8 mouse cellular contexts compared by ENCODE assay signal in the genomic region with DNA sequence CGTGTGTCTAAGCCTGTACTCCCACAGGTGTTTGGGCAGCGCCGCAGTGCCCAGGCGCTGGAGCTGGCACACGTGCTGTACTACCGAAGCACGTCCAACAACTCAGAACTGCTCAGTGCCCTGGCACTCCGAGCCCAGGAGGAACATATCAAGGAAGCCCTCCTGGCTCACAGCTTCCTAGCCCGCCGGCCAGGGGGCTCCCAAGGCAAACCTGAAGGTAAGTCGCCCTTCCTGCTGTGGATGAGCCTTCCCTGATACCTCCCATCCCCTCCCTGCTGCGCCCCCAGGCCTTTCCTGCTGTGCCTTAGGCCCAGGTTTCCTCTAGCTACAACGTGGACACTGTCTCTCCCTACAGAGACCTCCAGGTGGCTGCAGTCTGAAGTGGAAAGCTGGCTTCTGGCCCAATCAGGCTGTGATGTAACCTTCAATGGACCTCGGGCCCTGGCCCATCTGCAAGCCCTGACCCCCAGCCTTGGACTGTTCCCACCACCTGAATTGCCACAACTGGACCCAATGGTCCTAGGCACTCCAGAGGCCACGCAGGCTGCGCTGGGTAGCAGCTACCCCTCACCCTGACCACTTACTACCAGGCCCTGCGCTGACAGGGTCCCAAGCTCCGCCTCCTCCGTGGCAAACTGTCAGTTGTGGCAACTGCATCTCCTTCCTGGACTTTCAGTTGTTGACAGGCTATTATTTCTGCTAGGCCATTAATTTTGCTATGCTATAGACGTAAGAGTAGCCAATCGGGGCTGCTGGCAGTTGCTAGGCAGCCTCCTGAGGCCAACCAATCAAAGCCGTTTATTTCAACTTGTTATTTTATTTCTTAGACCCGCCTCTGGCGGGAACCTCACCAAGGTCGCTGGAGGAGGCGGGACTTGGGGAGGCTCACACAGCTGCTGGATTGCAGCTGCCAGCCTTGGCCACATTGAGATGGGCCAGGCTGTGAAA. TPM values are rescaled to one million over a fixed set of nuclear protein-coding genes. Genes with fewer than 3 reads are reported as not detected.
DNase-seq lines count a peak whose midpoint lies in the region; ATAC-seq lines count a peak whose summit lies in the region.

No protein-coding gene starts in this region.

- H3K27ac ChIP-seq in neural tube, embryonic 11.5 days (ENCODE audit: low read depth, low read length), result peak overlapping the region; percentile 80
- H3K27ac ChIP-seq in heart, embryonic 12.5 days (ENCODE audit: poor library complexity, severe bottlenecking), result peak overlapping the region; percentile 42; the same call in 1 of the 2 replicates
- peak overlapping the region; percentile 93 for H3K27ac ChIP-seq in kidney, embryonic 15.5 days
- H3K27ac ChIP-seq in limb, embryonic 15.5 days, result peak overlapping the region; percentile 94
- H3K27ac ChIP-seq in midbrain, embryonic 15.5 days, result peak overlapping the region; percentile 88

- 38% methylated on average over 26 of the region's 26 CpGs for WGBS in neural tube, embryonic 11.5 days
- 37% methylated on average over 26 of the region's 26 CpGs for WGBS in heart, embryonic 12.5 days
- WGBS in kidney, embryonic 15.5 days, result 34% methylated on average over 26 of the region's 26 CpGs
- WGBS in limb, embryonic 15.5 days, result 29% methylated on average over 26 of the region's 26 CpGs
- 32% methylated on average over 26 of the region's 26 CpGs for WGBS in midbrain, embryonic 15.5 days

- peak overlapping the region; percentile 33 for H3K4me2 ChIP-seq in neural tube, embryonic 11.5 days (ENCODE audit: low read depth)
- peak overlapping the region; percentile 61 for H3K4me2 ChIP-seq in heart, embryonic 12.5 days
- peak overlapping the region; percentile 56 for H3K4me2 ChIP-seq in kidney, embryonic 15.5 days
- peak overlapping the region; percentile 62 for H3K4me2 ChIP-seq in limb, embryonic 15.5 days
- H3K4me2 ChIP-seq in midbrain, embryonic 15.5 days, result peak overlapping the region; percentile 60

- no peaks in the 10 kb centered on the region for H3K27me3 ChIP-seq in neural tube, embryonic 11.5 days (ENCODE audit: control insufficient read depth, insufficient read depth, low read length)
- H3K27me3 ChIP-seq in erythroblast, embryonic 14.5 days (ENCODE audit: control insufficient read depth), result no peaks in the 10 kb centered on the region
- no peaks in the 10 kb centered on the region for H3K27me3 ChIP-seq in heart, embryonic 12.5 days (replicated peaks)
- no peaks in the 10 kb centered on the region for H3K27me3 ChIP-seq in kidney, embryonic 15.5 days
- H3K27me3 ChIP-seq in limb, embryonic 15.5 days, result no peaks in the 10 kb centered on the region
- 0 out of 2 replicates have a peak, but pooled peaks cover 3% of the 10 kb centered on the region for H3K27me3 ChIP-seq in midbrain, embryonic 15.5 days (replicated peaks)

- H3K9me3 ChIP-seq in neural tube, embryonic 11.5 days (ENCODE audit: control insufficient read depth, low read length), result no peaks in the 10 kb centered on the region
- H3K9me3 ChIP-seq in erythroblast, embryonic 14.5 days (ENCODE audit: control insufficient read depth, low read length), result no peaks in the 10 kb centered on the region
- H3K9me3 ChIP-seq in heart, embryonic 12.5 days (replicated peaks), result no peaks in the 10 kb centered on the region
- H3K9me3 ChIP-seq in kidney, embryonic 15.5 days (replicated peaks), result no peaks in the 10 kb centered on the region
- H3K9me3 ChIP-seq in limb, embryonic 15.5 days, result no peaks in the 10 kb centered on the region
- no peaks in the 10 kb centered on the region for H3K9me3 ChIP-seq in midbrain, embryonic 15.5 days

- peak; percentile 88 for ATAC-seq in neural tube, embryonic 11.5 days (ENCODE audit: insufficient read depth, low FRiP score, low TSS enrichment)
- peak; percentile 49 for ATAC-seq in heart, embryonic 12.5 days (ENCODE audit: insufficient number of reproducible peaks, low FRiP score)
- peak; percentile 78 for ATAC-seq in kidney, embryonic 15.5 days (replicated peaks; ENCODE audit: low FRiP score)
- ATAC-seq in limb, embryonic 15.5 days (ENCODE audit: insufficient number of reproducible peaks, low FRiP score, low TSS enrichment, low read depth), result peak; percentile 84
- ATAC-seq in midbrain, embryonic 15.5 days (replicated peaks), result peak; percentile 89

- peak overlapping the region; percentile 36 for H3K9ac ChIP-seq in neural tube, embryonic 11.5 days (ENCODE audit: low read length)
- peak overlapping the region; percentile 59 for H3K9ac ChIP-seq in heart, embryonic 12.5 days
- H3K9ac ChIP-seq in kidney, embryonic 15.5 days, result peak overlapping the region; percentile 29
- peak overlapping the region; percentile 31 for H3K9ac ChIP-seq in limb, embryonic 15.5 days
- peak overlapping the region; percentile 40 for H3K9ac ChIP-seq in midbrain, embryonic 15.5 days

- H3K4me3 ChIP-seq in neural tube, embryonic 11.5 days (ENCODE audit: low read depth, low read length), result peak overlapping the region; percentile 1; the same call in 1 of the 2 replicates
- peak overlapping the region; percentile 65 for H3K4me3 ChIP-seq in erythroblast, embryonic 14.5 days (replicated peaks)
- H3K4me3 ChIP-seq in heart, embryonic 12.5 days, result peak overlapping the region; percentile 34
- H3K4me3 ChIP-seq in kidney, embryonic 15.5 days (replicated peaks), result peak overlapping the region; percentile 32
- H3K4me3 ChIP-seq in limb, embryonic 15.5 days, result peak overlapping the region; percentile 40
- peak overlapping the region; percentile 31 for H3K4me3 ChIP-seq in midbrain, embryonic 15.5 days

- H3K4me1 ChIP-seq in neural tube, embryonic 11.5 days (ENCODE audit: control insufficient read depth, insufficient read depth, low read length), result peaks cover 16% of the 10 kb centered on the region
- H3K4me1 ChIP-seq in erythroblast, embryonic 14.5 days (ENCODE audit: control insufficient read depth), result peaks cover 52% of the 10 kb centered on the region
- H3K4me1 ChIP-seq in heart, embryonic 12.5 days (replicated peaks), result peaks cover 34% of the 10 kb centered on the region
- peaks cover 63% of the 10 kb centered on the region for H3K4me1 ChIP-seq in kidney, embryonic 15.5 days
- peaks cover 61% of the 10 kb centered on the region for H3K4me1 ChIP-seq in limb, embryonic 15.5 days
- H3K4me1 ChIP-seq in midbrain, embryonic 15.5 days, result peaks cover 25% of the 10 kb centered on the region

- H3K36me3 ChIP-seq in neural tube, embryonic 11.5 days (ENCODE audit: control insufficient read depth, insufficient read depth, low read length), result no peaks in the 10 kb centered on the region
- peaks cover 47% of the 10 kb centered on the region for H3K36me3 ChIP-seq in erythroblast, embryonic 14.5 days (ENCODE audit: control insufficient read depth)
- H3K36me3 ChIP-seq in heart, embryonic 12.5 days, result peaks cover 18% of the 10 kb centered on the region
- no peaks in the 10 kb centered on the region for H3K36me3 ChIP-seq in kidney, embryonic 15.5 days
- H3K36me3 ChIP-seq in limb, embryonic 15.5 days, result peaks cover 20% of the 10 kb centered on the region
- H3K36me3 ChIP-seq in midbrain, embryonic 15.5 days (replicated peaks), result no peaks in the 10 kb centered on the region

- peak; percentile 82 for DNase-seq in neural tube, embryonic 11.5 days (ENCODE audit: low spot score)
- no peak for DNase-seq in neural tube, embryonic 10.5 days (ENCODE audit: extremely low spot score, low spot score)
- DNase-seq in spleen, postnatal 10 days (ENCODE audit: low spot score in 2 of 2), result peak; percentile 73 to 88

RNA-seq across cellular contexts. Expression of a gene that starts 4.9 kb away (rescaled TPM):
- 20.3 and 24.6 TPM in 2 replicates for polyA plus RNA-seq in neural tube, embryonic 11.5 days (2014; fragmentation: Nextera tagmentation; extraction: Ambion mirVana)
- 3.5 and 9.5 TPM in 2 replicates for polyA plus RNA-seq in erythroblast, embryonic 14.5 days (2012)
- 63.1 and 69.0 TPM in 2 replicates for polyA plus RNA-seq in heart, embryonic 12.5 days (2016; fragmentation: Nextera tagmentation; extraction: Ambion mirVana)
- 164 and 194 TPM in 2 replicates for polyA plus RNA-seq in kidney, embryonic 15.5 days (2015; fragmentation: Nextera tagmentation; extraction: Ambion mirVana)
- polyA plus RNA-seq in limb, embryonic 15.5 days (2015; fragmentation: Nextera tagmentation; extraction: Ambion mirVana), result 328 and 364 TPM in 2 replicates
- 35.2 and 40.3 TPM in 2 replicates for polyA plus RNA-seq in midbrain, embryonic 15.5 days (2015; fragmentation: Nextera tagmentation; extraction: Ambion mirVana)

RNA-seq across cellular contexts. Expression of a gene that starts 7.5 kb away (rescaled TPM):
- polyA plus RNA-seq in neural tube, embryonic 11.5 days (2014; fragmentation: Nextera tagmentation; extraction: Ambion mirVana), result 2.9 and 3.4 TPM in 2 replicates
- polyA plus RNA-seq in erythroblast, embryonic 14.5 days (2012), result 0.02 TPM in 1 of 2 replicates, not detected in the other
- 2.4 and 3.5 TPM in 2 replicates for polyA plus RNA-seq in heart, embryonic 12.5 days (2016; fragmentation: Nextera tagmentation; extraction: Ambion mirVana)
- 10.8 and 12.2 TPM in 2 replicates for polyA plus RNA-seq in kidney, embryonic 15.5 days (2015; fragmentation: Nextera tagmentation; extraction: Ambion mirVana)
- polyA plus RNA-seq in limb, embryonic 15.5 days (2015; fragmentation: Nextera tagmentation; extraction: Ambion mirVana), result 3.5 and 3.6 TPM in 2 replicates
- 6.0 TPM in 2 replicates for polyA plus RNA-seq in midbrain, embryonic 15.5 days (2015; fragmentation: Nextera tagmentation; extraction: Ambion mirVana)

RNA-seq across cellular contexts. Expression of a gene that starts 19.6 kb away (rescaled TPM):
- 2.8 and 3.9 TPM in 2 replicates for polyA plus RNA-seq in neural tube, embryonic 11.5 days (2014; fragmentation: Nextera tagmentation; extraction: Ambion mirVana)
- 1.4 and 2.0 TPM in 2 replicates for polyA plus RNA-seq in erythroblast, embryonic 14.5 days (2012)
- 5.8 and 7.2 TPM in 2 replicates for polyA plus RNA-seq in heart, embryonic 12.5 days (2016; fragmentation: Nextera tagmentation; extraction: Ambion mirVana)
- polyA plus RNA-seq in kidney, embryonic 15.5 days (2015; fragmentation: Nextera tagmentation; extraction: Ambion mirVana), result 6.2 and 6.5 TPM in 2 replicates
- polyA plus RNA-seq in limb, embryonic 15.5 days (2015; fragmentation: Nextera tagmentation; extraction: Ambion mirVana), result 4.4 and 5.5 TPM in 2 replicates
- 7.7 and 10.2 TPM in 2 replicates for polyA plus RNA-seq in midbrain, embryonic 15.5 days (2015; fragmentation: Nextera tagmentation; extraction: Ambion mirVana)

RNA-seq across cellular contexts. Expression of a gene that starts 19.8 kb away (rescaled TPM):
- 0.59 and 0.82 TPM in 2 replicates for polyA plus RNA-seq in neural tube, embryonic 11.5 days (2014; fragmentation: Nextera tagmentation; extraction: Ambion mirVana)
- 1.1 and 1.2 TPM in 2 replicates for polyA plus RNA-seq in erythroblast, embryonic 14.5 days (2012)
- 0.89 and 1.2 TPM in 2 replicates for polyA plus RNA-seq in heart, embryonic 12.5 days (2016; fragmentation: Nextera tagmentation; extraction: Ambion mirVana)
- polyA plus RNA-seq in kidney, embryonic 15.5 days (2015; fragmentation: Nextera tagmentation; extraction: Ambion mirVana), result 0.93 and 1.1 TPM in 2 replicates
- 0.49 and 0.86 TPM in 2 replicates for polyA plus RNA-seq in limb, embryonic 15.5 days (2015; fragmentation: Nextera tagmentation; extraction: Ambion mirVana)
- 0.22 TPM in 1 of 2 replicates, not detected in the other for polyA plus RNA-seq in midbrain, embryonic 15.5 days (2015; fragmentation: Nextera tagmentation; extraction: Ambion mirVana)

RNA-seq across cellular contexts. Expression of a gene that starts 38.2 kb away (rescaled TPM):
- 0.37 and 0.73 TPM in 2 replicates for polyA plus RNA-seq in neural tube, embryonic 11.5 days (2014; fragmentation: Nextera tagmentation; extraction: Ambion mirVana)
- polyA plus RNA-seq in erythroblast, embryonic 14.5 days (2012), result 0.01 TPM in 2 replicates
- 0.37 and 0.42 TPM in 2 replicates for polyA plus RNA-seq in heart, embryonic 12.5 days (2016; fragmentation: Nextera tagmentation; extraction: Ambion mirVana)
- 0.42 and 0.47 TPM in 2 replicates for polyA plus RNA-seq in kidney, embryonic 15.5 days (2015; fragmentation: Nextera tagmentation; extraction: Ambion mirVana)
- polyA plus RNA-seq in limb, embryonic 15.5 days (2015; fragmentation: Nextera tagmentation; extraction: Ambion mirVana), result 0.48 and 0.68 TPM in 2 replicates
- polyA plus RNA-seq in midbrain, embryonic 15.5 days (2015; fragmentation: Nextera tagmentation; extraction: Ambion mirVana), result 2.7 and 3.9 TPM in 2 replicates

Comparison
In these comparisons a context has a peak if more than half of its experiments do, and no peak if none do; other contexts are left out.
1. H3K27ac ChIP-seq: peak in every context shown above with its lines; median percentile 94 in limb, embryonic 15.5 days; 93 in kidney, embryonic 15.5 days; 88 in midbrain, embryonic 15.5 days; 80 in neural tube, embryonic 11.5 days; 42 in heart, embryonic 12.5 days.
2. H3K4me3 ChIP-seq: peak in every context shown above with its lines; median percentile 65 in erythroblast, embryonic 14.5 days; 40 in limb, embryonic 15.5 days; 34 in heart, embryonic 12.5 days; 32 in kidney, embryonic 15.5 days; 31 in midbrain, embryonic 15.5 days; 1 in neural tube, embryonic 11.5 days.